Mouse (Mus musculus): ENCODE data around the gene Rsf1.

- TF ChIP-seq CTCF (IDR thresholded peaks at IDR 0.05; ENCODE audit: low read depth) (no peak), EP300 (IDR thresholded peaks at IDR 0.05; ENCODE audit: low read depth) (no peak)
Measured at GRCm38 (mm10) chr7:97737638-97738456, 158.2 kb downstream of the Rsf1 start, which contains the start of gene Aqp11.
